Mouse (Mus musculus): ENCODE results near the gene Rasgrp3. TPM values are rescaled to one million over a fixed set of nuclear protein-coding genes. Genes with fewer than 3 reads are reported as not detected.

The Rasgrp3 gene
- total and polyA plus RNA-seq, 3 experiments, result 10.4 to 27.4 (median 27.2) TPM

GRCm38 (mm10) chr17:75486205-75486604, 50.5 kb downstream of the Rasgrp3 start:
- intact Hi-C loops (cut with DNase I), result no loop called here
- no peaks in the 10 kb centered on the region for H3K4me1 ChIP-seq (ENCODE audit: control insufficient read depth, insufficient read depth, low read length)
- peaks cover 11% of the 10 kb centered on the region for H3K36me3 ChIP-seq (ENCODE audit: control insufficient read depth, insufficient read depth, low read length)
- H3K9ac ChIP-seq (ENCODE audit: low read depth, low read length), result no peak overlapping the region
- H3K79me2 ChIP-seq (replicated peaks; ENCODE audit: control insufficient read depth, insufficient read depth, low read length), result no peaks in the 10 kb centered on the region; the same call in 1 of the 2 replicates
- no peak for DNase-seq
- H3K27ac ChIP-seq, result no peak overlapping the region
- WGBS, result 73% methylated on average over 3 of the region's 3 CpGs
- no peaks in the 10 kb centered on the region for H3K27me3 ChIP-seq (ENCODE audit: control insufficient read depth, insufficient read depth, low read length)
- no peak overlapping the region for H3K4me3 ChIP-seq
- TF ChIP-seq POLR2A (IDR thresholded peaks at IDR 0.05; ENCODE audit: insufficient read depth, low read depth, low read length) (no peak), EP300 (IDR thresholded peaks at IDR 0.05; ENCODE audit: insufficient read depth, low read depth, low read length) (no peak), CTCF (IDR thresholded peaks at IDR 0.05) (no peak)

- Histone ChIP-seq H3K4me3 (no peak overlapping the region), H3K27me3 (ENCODE audit: control insufficient read depth, insufficient read depth, low read length) (no peaks in the 10 kb centered on the region), H3K27ac (no peak overlapping the region), H3K9ac (ENCODE audit: low read depth, low read length) (no peak overlapping the region), H3K36me3 (ENCODE audit: control insufficient read depth, insufficient read depth, low read length) (peaks cover 5% of the 10 kb centered on the region), H3K4me1 (ENCODE audit: control insufficient read depth, insufficient read depth, low read length) (no peaks in the 10 kb centered on the region), H3K79me2 (replicated peaks; ENCODE audit: control insufficient read depth, insufficient read depth, low read length) (no peaks in the 10 kb centered on the region)
- no peak for DNase-seq
- intact Hi-C loops (cut with DNase I), result no loop called here
- TF ChIP-seq EP300 (IDR thresholded peaks at IDR 0.05; ENCODE audit: insufficient read depth, low read depth, low read length) (no peak), CTCF (IDR thresholded peaks at IDR 0.05) (no peak), POLR2A (IDR thresholded peaks at IDR 0.05; ENCODE audit: insufficient read depth, low read depth, low read length) (no peak)
- 76% methylated on average over 4 of the region's 4 CpGs for WGBS
Observed at GRCm38 (mm10) chr17:75495213-75495612, 59.5 kb downstream of the Rasgrp3 start.

GRCm38 (mm10) chr17:75498241-75498651, 62.5 kb downstream of the Rasgrp3 start:
- 56% methylated on average over 6 of the region's 6 CpGs for WGBS
- intact Hi-C loops (cut with DNase I), result no loop called here
- H3K4me1 ChIP-seq (ENCODE audit: control insufficient read depth, insufficient read depth, low read length), result no peaks in the 10 kb centered on the region
- peak in 1 of 2 experiments; percentile 23 for DNase-seq
- H3K9ac ChIP-seq (ENCODE audit: low read depth, low read length), result no peak overlapping the region
- peaks cover 5% of the 10 kb centered on the region for H3K36me3 ChIP-seq (ENCODE audit: control insufficient read depth, insufficient read depth, low read length)
- H3K79me2 ChIP-seq (replicated peaks; ENCODE audit: control insufficient read depth, insufficient read depth, low read length), result no peaks in the 10 kb centered on the region
- H3K27ac ChIP-seq, result no peak overlapping the region
- no peak for TF ChIP-seq CTCF (IDR thresholded peaks at IDR 0.05)
- TF ChIP-seq POLR2A (IDR thresholded peaks at IDR 0.05; ENCODE audit: insufficient read depth, low read depth, low read length), result no peak
- no peak for TF ChIP-seq EP300 (IDR thresholded peaks at IDR 0.05; ENCODE audit: insufficient read depth, low read depth, low read length)
- no peak overlapping the region for H3K4me3 ChIP-seq
- no peaks in the 10 kb centered on the region for H3K27me3 ChIP-seq (ENCODE audit: control insufficient read depth, insufficient read depth, low read length)

DNA sequence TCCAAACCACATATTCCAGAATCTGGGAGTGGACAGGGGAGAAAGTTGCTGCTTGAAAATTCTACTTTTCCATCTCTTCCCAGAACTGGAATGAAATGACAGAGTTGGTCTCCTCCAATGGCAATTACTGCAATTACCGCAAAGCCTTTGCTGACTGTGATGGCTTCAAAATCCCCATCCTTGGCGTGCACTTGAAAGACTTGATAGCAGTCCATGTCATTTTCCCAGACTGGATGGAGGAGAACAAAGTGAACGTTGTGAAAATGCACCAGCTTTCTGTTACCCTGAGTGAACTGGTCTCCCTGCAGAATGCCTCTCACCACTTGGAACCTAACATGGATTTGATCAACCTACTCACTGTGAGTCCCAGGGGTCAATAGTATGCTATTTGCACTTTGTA, 67.3 kb downstream of the Rasgrp3 start:
- Histone ChIP-seq H3K4me3 (no peak overlapping the region), H3K36me3 (ENCODE audit: control insufficient read depth, insufficient read depth, low read length) (peaks cover 2% of the 10 kb centered on the region), H3K9ac (ENCODE audit: low read depth, low read length) (no peak overlapping the region), H3K27me3 (ENCODE audit: control insufficient read depth, insufficient read depth, low read length) (no peaks in the 10 kb centered on the region), H3K4me1 (ENCODE audit: control insufficient read depth, insufficient read depth, low read length) (no peaks in the 10 kb centered on the region), H3K79me2 (replicated peaks; ENCODE audit: control insufficient read depth, insufficient read depth, low read length) (no peaks in the 10 kb centered on the region), H3K27ac (no peak overlapping the region)
- no peak for TF ChIP-seq CTCF (IDR thresholded peaks at IDR 0.05)
- TF ChIP-seq POLR2A (IDR thresholded peaks at IDR 0.05; ENCODE audit: insufficient read depth, low read depth, low read length), result no peak
- TF ChIP-seq EP300 (IDR thresholded peaks at IDR 0.05; ENCODE audit: insufficient read depth, low read depth, low read length), result no peak
- DNase-seq, result no peak
- intact Hi-C loops (cut with DNase I), result no loop called here
- WGBS, result 84% methylated on average over 3 of the region's 3 CpGs

DNA sequence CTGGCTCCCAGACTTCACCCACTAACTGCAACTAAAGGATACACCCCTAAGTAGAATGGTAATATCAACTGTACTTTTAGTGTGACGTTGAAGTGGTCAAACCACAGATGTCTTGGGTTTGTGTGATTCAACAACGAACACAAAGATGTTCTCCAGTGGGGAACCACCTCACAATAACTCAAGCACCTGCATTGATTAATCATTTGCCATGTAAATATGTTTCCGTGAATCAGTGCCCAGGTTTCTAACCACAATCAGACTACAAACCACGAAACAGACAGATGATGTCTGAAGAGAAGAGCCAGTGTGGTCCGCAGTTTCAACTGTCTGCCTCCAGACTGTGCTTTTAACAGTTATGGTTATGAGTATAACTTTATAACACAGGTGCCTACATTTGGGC, 69.4 kb downstream of the Rasgrp3 start:
- Histone ChIP-seq H3K27me3 (ENCODE audit: control insufficient read depth, insufficient read depth, low read length) (no peaks in the 10 kb centered on the region), H3K9ac (ENCODE audit: low read depth, low read length) (no peak overlapping the region), H3K4me1 (ENCODE audit: control insufficient read depth, insufficient read depth, low read length) (no peaks in the 10 kb centered on the region), H3K36me3 (ENCODE audit: control insufficient read depth, insufficient read depth, low read length) (no peaks in the 10 kb centered on the region; the same call in 1 of the 2 replicates), H3K27ac (no peak overlapping the region), H3K4me3 (no peak overlapping the region), H3K79me2 (replicated peaks; ENCODE audit: control insufficient read depth, insufficient read depth, low read length) (no peaks in the 10 kb centered on the region)
- no peak for TF ChIP-seq EP300 (IDR thresholded peaks at IDR 0.05; ENCODE audit: insufficient read depth, low read depth, low read length)
- no peak for TF ChIP-seq CTCF (IDR thresholded peaks at IDR 0.05)
- TF ChIP-seq POLR2A (IDR thresholded peaks at IDR 0.05; ENCODE audit: insufficient read depth, low read depth, low read length), result no peak
- no peak for DNase-seq
- 93% methylated on average over 5 of the region's 5 CpGs for WGBS
- intact Hi-C loops (cut with DNase I), result no loop called here

DNA sequence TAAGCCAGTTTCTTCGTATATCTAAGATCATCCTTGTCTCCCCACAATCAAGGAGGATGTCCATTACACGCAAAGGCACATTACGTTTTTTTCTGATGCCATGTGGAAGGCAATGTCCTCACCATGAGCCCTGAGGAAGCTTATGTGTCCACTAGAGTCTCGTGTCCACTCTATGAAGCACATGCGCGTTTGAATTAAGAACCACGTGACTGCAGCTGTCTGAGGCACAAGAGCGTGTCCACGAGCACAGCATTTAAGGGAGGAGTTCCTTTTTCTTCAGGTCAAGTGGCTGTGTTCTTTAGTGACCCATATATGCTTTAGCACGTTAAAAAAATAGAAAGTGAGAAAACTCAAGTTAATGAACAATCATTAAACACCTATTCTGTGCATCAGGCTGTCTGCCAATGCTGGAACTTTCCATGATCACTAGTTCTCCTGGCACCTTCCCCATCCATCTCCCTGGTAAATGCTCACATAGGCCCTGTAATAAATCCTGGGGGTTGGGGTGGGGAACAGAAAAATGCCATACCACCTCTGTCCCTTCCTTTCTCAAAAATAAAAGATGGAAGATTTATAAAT, 70.5 kb downstream of the Rasgrp3 start:
- Histone ChIP-seq H3K36me3 (ENCODE audit: control insufficient read depth, insufficient read depth, low read length) (no peaks in the 10 kb centered on the region; the same call in 1 of the 2 replicates), H3K27ac (no peak overlapping the region), H3K4me1 (ENCODE audit: control insufficient read depth, insufficient read depth, low read length) (no peaks in the 10 kb centered on the region), H3K4me3 (no peak overlapping the region), H3K27me3 (ENCODE audit: control insufficient read depth, insufficient read depth, low read length) (no peaks in the 10 kb centered on the region), H3K79me2 (replicated peaks; ENCODE audit: control insufficient read depth, insufficient read depth, low read length) (no peaks in the 10 kb centered on the region), H3K9ac (ENCODE audit: low read depth, low read length) (no peak overlapping the region)
- TF ChIP-seq CTCF (IDR thresholded peaks at IDR 0.05), result no peak
- no peak for TF ChIP-seq EP300 (IDR thresholded peaks at IDR 0.05; ENCODE audit: insufficient read depth, low read depth, low read length)
- no peak for TF ChIP-seq POLR2A (IDR thresholded peaks at IDR 0.05; ENCODE audit: insufficient read depth, low read depth, low read length)
- 90% methylated on average over 10 of the region's 10 CpGs for WGBS
- intact Hi-C loops (cut with DNase I), result no loop called here
- DNase-seq, result no peak
